Mouse (Mus musculus) liver, adult 2 months (tissue): Measurements from ENCODE around the gene Bcl9.

Experiments
- CTCF ChIP-seq: fragments of 200-500 bp; IDR thresholded peaks from 2 replicates; pipeline ENCODE4 v1.5.1; 2011; ENCODE audit warnings: low read depth, low read length, control low read depth
- POLR2A ChIP-seq: fragments of 200-500 bp; IDR thresholded peaks from 2 replicates; pipeline ENCODE4 v1.6.1; 2011; ENCODE audit warnings: low read length, control low read depth; ENCODE audit not compliant: insufficient read depth; ENCODE audit errors: extremely low read depth

GRCm38 (mm10) chr3:97183810-97184209 lies 113.9 kb downstream of the Bcl9 start:
- TF ChIP-seq CTCF (peak; percentile 37; the same call in 1 of the 2 replicates), POLR2A (no peak)
